Mouse (Mus musculus): ENCODE data around the gene Gm7029.

GRCm38 (mm10) chr17:33917656-33918292 is 44.1 kb downstream of the Gm7029 start:
- no peak for TF ChIP-seq CTCF (IDR thresholded peaks at IDR 0.05; ENCODE audit: low read depth)
- TF ChIP-seq EP300 (IDR thresholded peaks at IDR 0.05; ENCODE audit: low read depth): no peak

Data from liver, embryonic 14.5 days (tissue).